Mouse (Mus musculus) kidney, adult 11 months (tissue): Measurements from ENCODE around the gene Srprb.
A peak's percentile ranks its signal among the peaks of the same experiment; 100 is the strongest.
"Not testable (repeated sequence)": the region's sequence is repeated elsewhere in the genome, so short reads cannot be mapped to it uniquely, and the experiment has no call there.

ENCODE experiments used
- DNase-seq: peaks from one replicate; pipeline ENCODE4 v3.0.0; 2022

Srprb gene

DNA sequence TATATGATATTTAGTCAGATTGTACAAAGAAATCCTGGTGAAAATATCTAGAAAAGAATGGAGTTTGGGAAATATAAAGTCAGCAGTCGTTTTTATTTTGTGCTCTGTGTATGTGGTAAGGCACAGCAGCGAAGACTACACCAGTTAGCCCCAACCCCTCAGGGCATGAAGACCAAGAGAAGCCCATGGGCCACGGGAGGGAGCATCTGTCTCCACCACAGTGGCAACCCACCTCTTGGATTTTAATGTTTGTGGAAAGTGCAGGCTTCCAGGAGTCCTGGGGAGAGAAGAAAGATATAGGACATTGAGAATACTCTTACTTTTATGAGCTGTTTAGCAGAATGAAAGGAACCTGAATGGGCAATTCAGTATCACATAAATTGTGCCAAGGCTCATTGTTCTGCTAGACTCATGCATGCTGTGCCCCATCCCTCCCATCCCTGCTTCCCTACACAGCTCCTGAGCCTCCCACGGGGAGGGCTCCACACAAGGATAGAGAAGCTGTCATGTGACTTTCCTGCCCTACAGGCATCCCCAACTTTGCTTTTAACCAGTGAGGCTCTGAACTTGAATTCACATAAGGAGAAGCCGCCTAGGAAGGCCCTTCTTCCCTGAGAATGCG lies 7.0 kb upstream of the Srprb start:
- DNase-seq, result no peak

- DNase-seq, result peak; percentile 47
Measured at GRCm38 (mm10) chr9:103207846-103208245, 5.9 kb upstream of the Srprb start.

GRCm38 (mm10) chr9:103205786-103206185 lies 3.8 kb upstream of the Srprb start:
- no peak for DNase-seq

GRCm38 (mm10) chr9:103188416-103188815 lies 13.5 kb downstream of the Srprb start:
- DNase-seq, result no peak

DNA sequence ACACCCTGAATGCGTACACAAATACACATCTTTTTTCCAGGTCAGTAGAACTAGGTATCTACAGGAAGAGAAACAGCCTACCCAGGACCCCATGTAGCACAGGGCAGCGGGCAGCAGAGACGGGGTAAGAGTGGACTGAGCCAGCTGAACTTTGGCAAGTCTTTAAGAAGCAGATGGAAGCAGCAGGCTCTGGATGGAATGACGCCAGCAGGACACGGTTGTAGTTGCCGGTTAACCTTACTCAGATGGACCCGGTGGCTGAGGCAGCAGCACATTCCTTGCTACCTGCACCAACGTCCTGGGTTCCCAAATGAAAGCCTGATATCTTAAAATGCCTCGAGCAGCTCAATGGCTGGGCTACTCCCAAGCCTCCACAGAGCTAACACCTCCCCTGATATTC lies 15.2 kb downstream of the Srprb start:
- peak; percentile 72 for DNase-seq

- DNase-seq, result no peak
Measured at GRCm38 (mm10) chr9:103185946-103186345, 16.0 kb downstream of the Srprb start.

GRCm38 (mm10) chr9:103184855-103185254 lies 17.1 kb downstream of the Srprb start:
- DNase-seq, result no peak

- DNase-seq, result no peak
Measured at GRCm38 (mm10) chr9:103181886-103182285, 20.1 kb downstream of the Srprb start.

- DNase-seq, result peak; percentile 60
Measured at GRCm38 (mm10) chr9:103180807-103181565, 21.0 kb downstream of the Srprb start.

GRCm38 (mm10) chr9:103180303-103180702 lies 21.6 kb downstream of the Srprb start:
- DNase-seq, result no peak

- DNase-seq, result no peak
Measured at GRCm38 (mm10) chr9:103175692-103176091, 26.2 kb downstream of the Srprb start.

DNA sequence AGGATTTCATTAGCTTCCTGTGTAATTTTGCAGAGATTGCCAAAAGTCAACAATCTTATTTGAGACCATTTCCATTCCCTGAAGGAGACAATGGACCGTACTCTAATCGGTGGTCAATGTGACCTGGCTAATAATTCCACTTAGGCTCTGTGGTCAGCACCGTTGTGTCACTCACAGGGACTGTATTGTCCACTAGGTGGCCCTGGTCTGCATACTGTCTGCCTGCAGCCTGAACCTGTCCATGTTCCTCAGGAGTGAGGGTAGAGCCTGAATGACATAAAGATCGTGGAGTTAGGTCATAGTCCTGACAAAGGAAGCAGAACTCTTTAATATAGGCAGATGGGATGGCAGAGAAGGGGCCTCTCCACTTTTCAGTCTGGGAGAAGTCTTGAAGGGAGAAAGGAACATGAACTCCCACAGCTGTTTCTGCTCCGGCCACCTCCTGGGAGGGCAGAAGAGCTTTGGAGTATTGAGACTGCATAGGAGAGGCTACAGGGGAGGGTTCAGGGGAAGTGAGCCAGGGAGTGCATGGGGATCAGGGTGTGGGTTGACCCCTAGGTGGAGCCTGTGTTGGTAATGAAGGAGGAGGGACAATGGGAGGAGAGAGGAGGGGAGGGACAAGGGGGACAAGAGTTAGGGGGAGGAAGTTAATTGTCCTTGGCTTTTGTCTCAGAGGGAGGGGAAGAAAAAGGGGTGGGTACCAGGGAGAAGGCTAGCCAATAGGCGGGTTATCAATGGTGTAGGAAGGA lies 27.0 kb downstream of the Srprb start:
- DNase-seq, result peak; percentile 18

DNA sequence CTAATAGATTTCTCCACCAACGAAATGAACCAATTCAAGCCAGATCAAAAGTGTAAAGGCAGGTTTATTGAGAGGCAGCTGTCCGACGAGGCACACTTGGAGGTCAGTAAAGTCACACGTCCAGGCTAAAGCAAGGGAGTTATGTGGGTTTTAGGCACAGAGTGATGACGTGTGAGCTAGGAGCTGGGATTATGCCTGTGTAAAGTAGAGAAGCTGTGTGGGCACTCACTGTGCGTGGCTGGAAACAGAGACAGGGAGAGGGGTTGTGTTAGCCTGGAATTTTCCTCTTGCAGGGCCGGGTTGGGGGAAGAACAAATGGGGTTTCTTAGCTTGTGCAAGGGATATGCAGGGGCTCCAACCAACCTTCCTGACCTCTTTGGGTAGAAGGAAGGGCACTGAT lies 33.2 kb downstream of the Srprb start:
- DNase-seq, result no peak

DNA sequence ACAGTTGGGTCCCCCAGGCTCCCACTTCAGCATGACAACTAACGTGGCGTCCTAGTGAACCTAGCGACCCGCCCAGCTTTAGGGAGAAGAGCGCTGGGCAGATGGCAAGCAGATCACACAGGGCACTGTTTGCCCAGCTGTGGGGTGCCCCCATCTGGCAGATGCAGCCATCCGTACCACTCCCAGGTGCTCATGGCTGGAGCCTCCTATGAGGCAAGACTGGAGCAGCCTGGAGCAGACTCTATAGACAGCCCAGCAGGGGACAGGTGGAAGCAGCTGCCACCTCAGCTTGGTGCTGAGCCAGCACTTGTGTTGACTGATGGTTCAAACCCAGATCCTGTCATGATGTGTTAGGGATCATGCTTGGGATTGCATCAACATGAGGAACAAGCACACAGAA lies 33.9 kb downstream of the Srprb start:
- DNase-seq, result no peak

DNA sequence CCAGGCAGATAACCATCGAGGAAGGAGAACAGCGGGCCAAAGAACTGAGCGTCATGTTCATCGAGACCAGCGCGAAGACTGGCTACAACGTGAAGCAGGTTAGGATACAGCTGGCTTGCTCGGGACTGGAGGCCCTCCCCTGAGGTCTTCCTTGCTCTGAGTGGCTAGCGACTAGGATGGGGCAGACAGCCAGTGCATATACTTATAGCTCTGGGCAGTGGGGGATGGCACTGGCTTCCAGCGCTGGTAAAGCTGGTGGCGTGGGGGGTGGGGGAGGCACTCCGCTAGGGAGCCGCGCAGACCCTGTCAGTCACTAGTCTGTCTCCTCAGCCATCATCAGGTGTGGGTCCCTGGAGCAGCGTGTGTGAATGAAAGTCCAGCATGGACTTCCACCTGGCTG lies 38.1 kb downstream of the Srprb start:
- no peak for DNase-seq

- not testable (repeated sequence) for DNase-seq
Measured at GRCm38 (mm10) chr9:103155158-103155557, 46.8 kb downstream of the Srprb start.

GRCm38 (mm10) chr9:103154568-103154967 lies 47.4 kb downstream of the Srprb start:
- no peak for DNase-seq

GRCm38 (mm10) chr9:103153286-103153685 lies 48.7 kb downstream of the Srprb start:
- no peak for DNase-seq

DNA sequence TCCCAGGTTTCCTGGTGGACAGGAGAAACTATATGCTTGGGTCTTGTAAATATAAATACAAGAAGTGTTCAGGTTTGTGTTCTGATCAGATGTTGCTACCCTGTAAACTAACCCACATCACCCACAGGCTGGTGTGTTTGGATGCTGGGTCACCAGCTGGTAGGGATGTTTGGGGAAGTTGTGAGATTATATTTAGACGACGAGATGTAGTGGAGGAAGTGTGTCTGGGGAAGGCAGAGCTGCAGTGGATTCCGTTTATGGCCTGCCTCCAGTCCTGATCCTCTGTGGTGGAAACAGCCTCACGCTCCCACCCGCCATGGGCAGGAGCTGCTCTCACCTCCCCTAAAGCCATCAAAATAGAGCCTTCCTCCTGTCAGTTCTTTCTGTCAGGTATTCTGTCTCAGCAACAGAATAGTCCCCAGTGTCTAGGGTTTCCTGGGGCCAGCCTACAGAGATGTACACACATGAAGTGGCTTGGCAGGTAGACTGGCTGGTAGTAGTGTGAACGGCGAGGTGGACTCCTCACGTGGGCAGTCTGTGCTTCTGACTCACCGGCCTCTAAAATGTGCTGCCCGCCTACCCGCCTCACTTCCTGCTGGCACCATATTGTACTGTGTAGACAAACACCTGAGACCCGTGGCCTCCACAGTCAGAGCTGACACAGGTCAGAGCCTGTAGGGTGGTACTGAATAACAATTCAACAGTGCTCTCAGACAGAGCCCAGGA lies 52.7 kb downstream of the Srprb start:
- no peak for DNase-seq

DNA sequence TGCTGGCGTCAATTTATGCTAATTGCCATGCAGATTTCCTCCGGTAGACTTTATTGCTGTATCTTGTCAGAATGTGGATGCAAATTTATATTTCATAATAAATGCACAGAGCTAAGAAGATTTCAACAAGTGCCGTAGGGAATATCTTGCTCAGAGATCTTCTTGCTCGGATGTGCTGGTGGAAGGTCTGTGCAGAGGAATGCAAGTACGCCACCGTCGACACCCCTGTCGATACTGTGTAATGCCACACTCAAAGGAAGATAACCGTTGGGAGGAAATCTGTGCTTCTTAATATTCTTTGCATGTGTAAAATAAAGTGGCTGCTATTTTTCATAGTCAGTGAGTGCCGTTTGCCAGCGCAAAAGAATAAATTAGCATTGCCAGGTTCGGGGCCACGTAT lies 54.8 kb downstream of the Srprb start:
- DNase-seq, result no peak

- no peak for DNase-seq
Measured at GRCm38 (mm10) chr9:103146703-103147102, 55.2 kb downstream of the Srprb start.

DNA sequence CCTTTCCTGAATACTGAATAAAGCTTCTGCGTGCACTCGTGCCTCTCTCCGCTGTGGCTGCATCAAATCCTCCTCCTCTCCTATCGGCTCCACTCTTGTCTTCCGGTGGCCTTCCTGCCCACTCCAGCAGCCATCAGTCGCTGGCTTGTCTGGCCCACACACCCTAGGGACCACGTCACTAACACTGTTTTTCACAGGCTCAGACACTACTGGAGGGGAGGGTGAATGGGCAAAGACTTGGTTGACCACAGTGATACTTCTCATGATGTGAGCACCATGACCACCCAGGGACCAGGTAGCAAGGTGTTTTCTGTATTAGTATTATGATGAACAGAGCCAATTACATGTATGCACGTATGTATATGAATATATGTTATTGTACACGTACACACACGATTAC lies 55.7 kb downstream of the Srprb start:
- DNase-seq, result no peak

GRCm38 (mm10) chr9:103145351-103145750 lies 56.6 kb downstream of the Srprb start:
- DNase-seq, result no peak
